Mouse (Mus musculus): ENCODE data around the gene Lrig1. TPM values are rescaled to one million over a fixed set of nuclear protein-coding genes. Genes with fewer than 3 reads are reported as not detected.
A peak's percentile ranks its signal among the peaks of the same experiment; 100 is the strongest.

Gene Lrig1
- total RNA-seq, 2 experiments from 2014 or later: 28.0 to 30.5 TPM

DNA sequence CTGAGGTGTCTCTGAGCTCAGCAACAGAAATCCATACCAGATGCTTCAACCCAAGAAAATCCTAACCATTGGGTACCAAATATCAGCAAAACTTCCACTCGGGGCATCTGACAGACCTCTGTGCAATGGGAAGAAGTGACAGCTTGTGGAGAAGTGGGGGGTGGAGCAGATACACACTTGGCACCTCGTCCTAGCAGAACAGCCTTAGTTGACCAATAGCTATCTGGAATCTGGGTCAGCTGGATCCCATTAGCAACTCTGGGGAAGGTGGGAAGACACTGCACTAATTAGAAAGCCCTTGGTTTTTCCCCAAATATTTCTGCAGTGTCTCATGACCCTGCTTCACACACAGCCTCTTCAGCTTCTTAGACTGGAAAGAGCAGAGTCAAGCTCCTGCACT is 73.2 kb downstream of the Lrig1 start:
- DNase-seq (ENCODE audit: extremely low spot score in 1 of 2, low spot score in 1 of 2): no peak

DNA sequence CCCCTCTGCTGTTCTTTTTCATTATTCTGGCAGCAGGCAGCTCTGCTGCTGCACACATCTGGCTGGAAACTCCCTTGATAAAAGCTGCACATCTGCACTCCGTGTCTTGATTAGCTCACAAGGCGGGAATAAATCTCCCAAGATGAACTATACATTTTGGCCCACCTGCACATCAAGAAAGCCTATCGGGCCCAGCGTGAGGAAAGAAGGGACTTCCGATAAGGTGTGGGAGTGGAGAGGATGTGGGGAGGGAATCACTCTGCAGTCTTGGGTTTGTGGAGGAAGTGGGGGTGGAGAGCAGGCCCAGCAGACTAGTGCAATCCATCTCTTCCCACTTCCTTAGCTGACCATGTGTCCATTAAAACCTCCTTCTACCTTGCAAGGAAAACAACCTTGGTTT is 74.1 kb downstream of the Lrig1 start:
- DNase-seq (ENCODE audit: extremely low spot score in 1 of 2, low spot score in 1 of 2): no peak

DNA sequence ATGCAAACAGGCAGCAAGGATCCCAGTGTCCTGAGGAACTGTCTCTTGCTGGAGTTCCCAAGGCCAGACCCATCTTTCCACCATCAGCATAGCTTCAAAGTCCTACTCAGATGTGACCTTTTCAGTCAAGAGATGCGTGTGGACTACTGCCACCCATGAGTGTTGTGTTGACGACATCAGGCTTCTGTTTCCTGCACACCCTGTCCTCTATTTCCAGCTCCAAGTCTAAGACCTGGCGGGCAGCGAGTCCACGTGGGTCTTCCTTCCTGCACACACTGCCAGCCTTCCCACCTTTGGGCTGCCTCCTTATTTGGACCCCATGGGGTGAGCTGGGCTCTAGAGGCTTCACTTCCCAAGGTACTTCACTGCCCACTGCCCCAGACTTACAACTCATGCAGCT is 75.4 kb downstream of the Lrig1 start:
- no peak for DNase-seq (ENCODE audit: extremely low spot score in 1 of 2, low spot score in 1 of 2)

DNA sequence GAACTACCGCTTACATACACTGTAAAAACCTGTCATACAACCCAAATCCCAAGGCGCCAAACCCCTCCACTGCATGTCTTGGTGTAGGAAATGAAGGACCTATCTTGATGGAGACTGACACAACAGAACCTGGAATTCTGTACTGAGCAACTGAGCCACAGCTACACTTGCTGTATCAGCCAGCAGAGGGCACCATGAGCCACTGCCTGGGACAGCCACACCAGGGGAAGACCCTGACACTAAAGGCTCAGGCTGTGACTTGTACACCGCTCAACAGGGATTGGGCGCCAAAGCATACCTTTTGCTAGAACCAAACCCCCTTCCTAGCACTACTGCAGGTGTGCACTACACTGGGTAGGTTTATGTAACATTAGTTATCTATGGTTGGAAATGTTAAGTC is 77.0 kb downstream of the Lrig1 start:
- peak; percentile 33 to 78 for DNase-seq (ENCODE audit: extremely low spot score in 1 of 2, low spot score in 1 of 2)

DNA sequence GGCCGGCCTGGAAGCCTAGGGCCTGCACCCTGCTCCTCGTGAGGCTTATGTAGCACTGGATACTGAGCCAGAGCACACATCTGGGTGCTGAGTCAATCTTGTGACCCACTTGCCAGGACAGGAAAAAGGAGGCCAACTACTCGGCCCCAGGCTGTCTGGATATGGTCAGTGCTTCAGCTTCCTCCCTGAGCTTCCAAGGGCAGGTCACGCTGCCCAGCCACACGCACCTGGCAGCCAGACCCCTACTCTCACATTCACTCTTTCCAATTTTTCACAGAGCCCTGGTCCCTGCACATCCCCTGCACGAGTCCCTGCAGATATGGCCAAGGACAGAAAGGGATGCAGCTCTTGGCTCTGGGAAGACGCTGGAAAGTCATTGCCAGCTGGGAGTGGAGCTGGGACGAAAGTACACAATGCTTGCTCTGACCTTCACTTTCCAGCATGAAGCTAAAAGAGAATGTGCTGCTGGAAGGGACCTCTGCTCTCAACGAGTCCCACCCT is 79.1 kb downstream of the Lrig1 start:
- no peak for DNase-seq (ENCODE audit: extremely low spot score in 1 of 2, low spot score in 1 of 2)

DNA sequence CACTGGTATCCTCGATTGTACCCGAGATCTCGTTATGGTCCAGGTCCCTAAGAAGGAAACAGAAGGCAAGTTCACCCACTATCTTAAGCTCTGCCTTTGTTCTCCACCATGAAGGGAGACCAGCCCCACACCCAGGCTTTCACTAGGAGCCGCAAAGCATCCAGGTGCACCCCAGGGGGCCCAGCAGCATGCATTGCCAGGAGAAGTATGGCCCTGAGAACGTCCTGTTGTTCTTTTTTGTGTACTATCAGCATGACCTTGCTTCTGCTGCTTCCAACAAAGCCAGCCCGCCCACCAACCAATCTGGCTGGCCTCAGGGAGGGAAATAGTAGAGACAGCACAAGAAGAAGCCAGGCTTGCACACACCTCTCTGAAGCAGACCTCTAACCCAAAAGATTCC is 79.7 kb downstream of the Lrig1 start:
- DNase-seq (ENCODE audit: extremely low spot score in 1 of 2, low spot score in 1 of 2): no peak

DNA sequence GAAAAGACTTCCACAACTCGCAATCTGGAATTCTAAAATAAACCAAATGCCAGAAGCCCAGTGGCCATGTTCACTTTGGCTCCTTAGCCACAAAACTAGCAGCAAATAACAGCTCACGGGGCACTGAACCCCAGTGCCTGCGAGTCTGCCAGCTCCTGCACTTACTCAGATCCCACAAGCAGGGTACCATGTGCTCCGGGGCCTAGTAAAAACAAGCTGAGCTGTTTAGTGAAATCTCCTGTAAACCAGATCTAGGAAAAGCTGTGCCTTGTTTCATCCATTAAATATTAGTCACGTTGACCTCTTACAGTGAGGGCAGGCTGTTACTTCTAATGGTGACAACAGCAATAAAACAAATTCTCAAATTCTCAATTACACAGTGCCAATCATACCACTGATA is 81.3 kb downstream of the Lrig1 start:
- DNase-seq (ENCODE audit: extremely low spot score in 1 of 2, low spot score in 1 of 2): no peak

DNA sequence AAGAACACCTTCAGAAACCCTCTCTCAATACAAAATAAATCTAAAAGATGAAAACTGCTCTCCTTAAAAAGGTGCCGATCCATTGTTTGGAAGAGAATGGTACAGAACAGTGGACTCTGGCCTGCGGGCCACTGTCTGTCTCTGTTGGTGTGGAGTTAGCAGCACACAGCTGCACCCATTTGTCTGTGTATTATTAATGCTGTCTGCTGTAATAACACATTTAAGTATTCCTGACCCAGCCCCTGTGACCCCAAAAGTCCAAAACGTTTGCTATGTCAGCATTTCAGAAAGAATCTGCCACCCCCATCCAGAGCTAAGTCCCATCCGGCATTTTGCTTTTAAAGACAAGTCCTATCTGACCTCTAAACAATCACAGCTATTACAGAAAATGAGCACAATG is 84.0 kb downstream of the Lrig1 start:
- no peak for DNase-seq (ENCODE audit: extremely low spot score in 1 of 2, low spot score in 1 of 2)

DNA sequence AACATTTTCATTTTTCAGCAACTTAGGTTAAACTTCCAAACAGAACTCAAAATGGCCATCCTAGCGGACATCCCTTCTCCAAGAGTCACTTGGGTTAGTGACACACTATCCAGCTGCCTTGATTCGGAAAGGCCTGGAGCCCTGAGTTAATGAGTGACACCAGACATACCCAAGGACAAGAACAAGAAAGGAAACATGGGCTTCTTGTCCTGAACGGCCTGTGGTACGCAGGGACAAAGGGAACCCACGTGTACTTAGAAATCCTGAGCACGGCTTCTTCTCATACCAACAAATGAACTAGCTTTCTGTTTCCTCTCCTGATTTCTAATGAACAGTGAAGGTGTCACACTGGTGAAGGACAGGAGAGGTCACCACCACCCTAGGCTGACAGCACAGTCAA is 85.6 kb downstream of the Lrig1 start:
- no peak for DNase-seq (ENCODE audit: extremely low spot score in 1 of 2, low spot score in 1 of 2)

DNA sequence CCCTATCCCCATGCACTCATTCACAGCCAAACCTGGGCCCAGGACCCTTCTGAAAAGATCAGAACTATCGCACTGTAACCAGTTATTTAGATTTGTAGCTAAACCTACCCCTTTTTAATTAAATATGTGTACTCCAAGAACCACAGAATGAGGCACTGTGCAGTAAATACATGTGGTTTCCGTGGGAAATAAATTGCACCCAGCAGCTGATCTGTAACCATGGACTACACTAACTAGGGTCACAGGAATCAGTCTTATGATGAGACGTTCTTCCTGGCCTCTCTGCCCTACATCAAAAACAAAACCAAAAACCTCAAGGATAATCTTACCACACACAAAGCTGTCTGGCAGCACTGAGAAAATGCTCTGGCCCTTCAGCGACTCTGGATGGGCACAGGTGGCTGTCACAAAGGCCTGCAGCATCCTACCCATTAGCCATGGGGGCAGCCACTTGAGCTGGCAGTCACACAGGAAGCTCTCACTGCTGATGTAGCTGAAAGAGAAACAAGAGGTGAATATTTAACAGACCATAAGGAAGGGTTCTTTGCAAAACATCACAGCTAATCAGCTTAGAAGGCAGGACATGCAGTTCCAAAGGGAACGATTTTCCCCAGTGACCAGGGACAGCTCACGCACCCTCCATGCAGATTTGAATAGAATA is 86.6 kb downstream of the Lrig1 start:
- DNase-seq (ENCODE audit: extremely low spot score in 1 of 2, low spot score in 1 of 2): no peak

DNA sequence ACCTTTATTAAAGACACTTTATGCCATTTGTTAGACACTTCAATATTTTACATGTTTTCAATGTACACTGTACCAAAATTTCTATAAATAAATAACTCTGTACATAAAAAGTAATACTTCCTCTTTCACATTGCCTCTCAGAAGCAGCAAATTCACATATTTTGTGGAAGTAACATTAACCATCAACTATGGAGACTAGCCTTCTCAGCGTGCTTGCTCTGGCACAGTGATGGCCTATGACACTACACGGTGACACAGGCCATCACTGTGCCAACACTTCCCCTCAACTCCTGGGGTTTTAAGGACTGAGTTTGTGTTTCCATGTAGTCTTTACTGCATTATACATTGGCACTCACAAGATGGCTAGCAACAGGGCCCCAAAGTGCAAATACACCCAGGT is 95.4 kb downstream of the Lrig1 start:
- DNase-seq (ENCODE audit: extremely low spot score in 1 of 2, low spot score in 1 of 2): no peak

DNA sequence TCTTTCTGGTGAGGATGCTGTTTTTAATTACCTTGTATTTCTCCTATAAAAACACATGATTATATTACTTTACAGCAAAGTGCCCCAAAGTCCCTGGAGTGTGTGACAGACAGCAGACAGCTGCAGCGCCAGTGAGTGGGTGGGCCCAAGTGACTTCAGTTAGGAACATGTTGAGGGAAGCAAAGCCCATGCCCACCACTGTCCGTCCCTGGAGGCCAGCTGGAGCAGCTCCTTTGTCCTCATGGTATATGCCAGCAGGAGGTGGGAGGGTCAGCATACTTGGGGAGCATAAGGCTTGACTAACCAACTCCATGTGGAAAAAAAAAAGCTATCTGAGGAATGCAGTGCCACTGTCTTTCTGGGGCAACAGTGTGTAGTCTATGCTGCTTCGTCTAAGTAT is 95.9 kb downstream of the Lrig1 start:
- DNase-seq (ENCODE audit: extremely low spot score in 1 of 2, low spot score in 1 of 2): no peak

DNA sequence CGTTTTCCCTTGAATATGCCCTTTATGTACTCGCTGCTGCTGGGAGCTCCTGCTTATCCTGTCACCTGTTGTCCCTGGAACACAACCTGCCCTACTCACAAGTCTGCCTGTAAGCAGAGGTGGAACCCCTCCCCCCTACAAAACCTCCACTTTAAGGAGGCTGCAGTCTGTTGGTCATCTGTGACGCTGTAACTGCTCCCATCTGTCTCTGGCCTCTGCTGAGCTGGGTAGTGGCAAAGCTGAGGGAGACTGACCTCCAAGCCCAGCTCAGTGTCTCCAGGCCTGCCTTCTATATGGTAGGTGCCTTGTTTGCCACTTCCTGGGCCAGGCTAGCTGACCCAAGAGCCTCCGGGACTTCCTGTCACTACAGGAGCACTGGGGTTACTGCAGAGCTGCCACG is 98.1 kb downstream of the Lrig1 start:
- DNase-seq (ENCODE audit: extremely low spot score in 1 of 2, low spot score in 1 of 2): no peak

DNA sequence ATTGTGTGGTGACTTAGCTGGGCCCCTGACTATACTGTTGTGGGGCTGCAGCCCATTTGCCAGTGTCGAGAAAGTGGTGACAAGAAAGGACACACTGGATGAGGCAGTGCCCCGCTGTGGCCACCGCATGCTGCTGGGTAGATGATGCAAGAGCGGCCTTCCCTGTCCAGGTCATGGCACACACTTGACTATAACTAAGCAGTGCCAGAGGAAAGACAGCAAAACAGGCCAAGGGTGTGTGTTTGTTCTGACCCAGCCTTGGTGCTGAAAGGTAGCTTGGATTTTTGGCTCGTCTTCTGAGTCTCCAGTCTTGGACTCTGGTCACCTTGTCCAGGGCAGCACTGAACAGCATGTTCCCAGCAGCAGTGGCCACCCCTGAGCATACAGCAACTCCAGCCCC is 98.9 kb downstream of the Lrig1 start:
- no peak for DNase-seq (ENCODE audit: extremely low spot score in 1 of 2, low spot score in 1 of 2)

DNA sequence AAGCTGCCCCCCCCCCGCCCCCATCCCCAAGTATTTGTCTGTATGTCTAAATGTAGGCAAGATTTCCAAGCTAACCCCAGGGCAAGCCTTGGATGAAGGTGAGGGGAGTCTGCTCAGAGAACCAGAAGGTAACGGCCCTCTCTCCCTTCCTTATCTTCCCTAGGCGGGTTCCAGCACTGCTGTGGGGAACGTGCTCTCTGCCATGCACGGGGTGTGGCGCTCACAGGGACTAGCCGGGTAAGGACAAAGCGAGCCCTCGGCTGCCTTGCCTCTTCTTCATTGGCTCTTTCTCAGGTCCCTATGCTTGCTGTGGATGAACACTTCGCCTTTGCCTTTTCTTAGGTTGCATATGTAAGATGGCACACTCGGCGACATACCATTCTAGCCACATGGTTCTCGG is 100.9 kb downstream of the Lrig1 start:
- no peak for DNase-seq (ENCODE audit: extremely low spot score in 1 of 2, low spot score in 1 of 2)

DNA sequence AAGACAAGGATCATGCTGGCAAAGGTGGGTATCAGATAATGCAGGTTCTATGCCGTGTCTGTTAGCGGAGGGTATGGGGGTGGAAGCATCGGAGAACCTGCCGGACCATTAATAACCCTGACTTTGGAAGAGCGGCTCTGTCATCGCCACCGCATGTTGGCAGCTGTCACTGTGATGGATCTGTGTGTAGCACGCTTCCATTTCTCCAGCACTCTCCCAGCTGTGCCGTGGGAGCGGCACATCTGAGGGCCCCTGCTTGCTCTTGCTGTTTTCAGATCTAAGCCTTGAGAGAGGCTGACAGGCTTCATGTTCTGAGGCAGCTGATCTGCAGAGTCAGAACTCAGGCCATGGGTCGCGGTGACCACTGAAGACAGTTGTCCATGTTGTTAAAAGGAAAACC is 101.5 kb downstream of the Lrig1 start:
- DNase-seq (ENCODE audit: extremely low spot score in 1 of 2, low spot score in 1 of 2): no peak

DNA sequence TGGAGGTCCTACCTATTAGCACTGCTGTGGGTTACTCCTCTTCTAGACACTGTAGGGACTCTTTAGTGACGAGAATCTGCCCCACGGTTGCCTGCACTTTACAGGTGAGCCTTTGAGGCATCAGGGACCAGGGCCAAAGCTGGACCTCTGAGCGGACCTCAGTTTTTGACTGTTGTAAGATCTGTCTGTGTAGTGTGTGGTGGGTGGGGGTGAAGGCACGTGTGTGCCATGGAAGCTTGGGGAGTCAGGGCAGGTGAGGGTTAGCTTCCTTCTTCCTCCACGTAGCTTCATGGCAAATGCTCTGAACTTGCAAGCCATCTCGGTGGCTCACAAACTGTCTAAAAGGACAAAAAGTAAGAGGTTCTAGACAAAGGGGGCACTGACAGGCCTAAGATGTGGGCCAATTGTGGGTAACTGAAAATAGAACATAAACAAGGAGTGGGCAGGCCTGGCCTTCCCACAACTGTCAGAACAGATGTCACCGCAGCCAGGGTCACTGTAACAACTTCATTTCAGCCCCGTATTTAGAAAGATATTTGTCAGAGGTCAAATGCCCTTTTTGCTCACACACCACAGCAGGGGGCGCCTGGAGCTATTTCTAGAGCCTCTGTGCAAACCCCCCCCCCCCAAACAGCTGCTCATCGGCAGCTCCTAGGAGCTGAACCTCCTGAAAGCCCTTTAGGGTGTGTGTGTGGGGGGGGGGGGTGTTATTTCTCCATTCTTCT is 103.0 kb downstream of the Lrig1 start:
- no peak for DNase-seq (ENCODE audit: extremely low spot score in 1 of 2, low spot score in 1 of 2)

DNA sequence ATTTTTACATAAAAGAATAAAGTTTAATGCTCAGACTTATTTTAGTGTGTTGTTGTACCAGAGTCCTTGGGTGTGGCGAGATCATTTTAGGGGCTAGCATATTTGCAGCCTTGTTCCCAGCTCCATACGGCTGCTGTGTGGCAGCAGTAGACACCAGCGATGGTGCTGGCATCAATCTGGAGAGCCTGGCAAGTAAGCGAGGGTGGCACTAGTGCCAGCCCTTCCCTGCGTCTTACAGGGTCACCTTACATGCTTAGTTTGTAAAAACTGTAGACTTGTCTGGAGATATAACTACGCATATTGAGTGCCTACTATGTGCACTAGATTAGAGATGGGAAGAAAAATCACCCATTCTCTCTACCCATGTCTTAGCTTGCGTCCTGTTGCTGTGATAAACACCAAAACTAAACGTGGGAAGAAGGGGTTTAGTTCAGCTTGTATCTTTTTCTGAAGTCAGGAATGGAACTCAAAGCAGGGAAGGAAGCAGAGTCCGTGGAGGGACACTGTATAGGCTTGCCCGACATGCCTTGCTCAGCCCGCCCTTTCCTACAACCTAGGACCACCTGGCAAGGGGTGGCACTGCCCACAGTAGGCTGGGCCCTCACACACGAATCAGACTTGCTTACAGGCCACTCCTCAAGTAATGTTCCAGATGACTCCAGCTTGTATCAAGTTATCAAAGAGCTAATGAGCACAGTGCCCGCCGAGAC is 103.8 kb downstream of the Lrig1 start:
- no peak for DNase-seq (ENCODE audit: extremely low spot score in 1 of 2, low spot score in 1 of 2)

DNA sequence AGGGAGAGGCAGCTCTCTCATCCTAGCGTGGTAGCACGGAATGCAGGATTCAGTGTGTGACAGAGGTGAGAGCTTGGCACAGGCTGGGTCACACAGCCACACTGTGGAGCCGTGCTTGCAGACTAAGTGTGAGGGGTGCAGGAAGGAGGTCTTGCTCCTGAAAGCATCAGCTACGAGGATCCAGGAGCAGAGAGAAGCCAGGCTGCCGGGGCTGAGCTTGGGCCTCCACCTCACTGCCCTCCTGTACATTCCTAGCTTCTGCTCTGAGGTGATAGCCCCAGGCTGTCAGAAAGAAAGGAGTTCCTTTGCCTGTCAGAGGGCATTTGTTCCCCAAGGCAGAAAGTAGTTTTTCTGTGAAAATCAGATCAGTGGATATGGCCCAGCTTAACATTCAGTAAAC is 104.8 kb downstream of the Lrig1 start:
- DNase-seq (ENCODE audit: extremely low spot score in 1 of 2, low spot score in 1 of 2): no peak

DNA sequence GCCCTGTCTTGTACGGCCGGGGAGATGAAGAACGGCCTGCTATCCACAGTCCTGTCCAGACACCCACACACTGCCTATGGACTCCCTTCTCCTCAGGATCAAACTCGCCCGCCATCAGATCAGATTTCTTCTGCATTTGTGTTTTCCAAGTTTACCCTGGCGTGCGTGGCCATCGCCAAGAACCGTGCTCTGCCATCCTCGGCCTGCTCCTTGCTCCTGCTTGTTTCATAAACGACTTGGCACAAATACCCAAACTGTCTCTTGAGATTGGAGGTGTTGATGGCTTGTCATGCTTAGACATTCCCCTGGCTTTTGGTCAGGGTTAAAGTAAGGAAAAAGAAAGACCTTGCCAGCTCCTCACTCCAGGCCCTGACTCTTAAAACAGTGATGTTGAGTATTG is 105.2 kb downstream of the Lrig1 start:
- DNase-seq (ENCODE audit: extremely low spot score in 1 of 2, low spot score in 1 of 2): no peak

DNA sequence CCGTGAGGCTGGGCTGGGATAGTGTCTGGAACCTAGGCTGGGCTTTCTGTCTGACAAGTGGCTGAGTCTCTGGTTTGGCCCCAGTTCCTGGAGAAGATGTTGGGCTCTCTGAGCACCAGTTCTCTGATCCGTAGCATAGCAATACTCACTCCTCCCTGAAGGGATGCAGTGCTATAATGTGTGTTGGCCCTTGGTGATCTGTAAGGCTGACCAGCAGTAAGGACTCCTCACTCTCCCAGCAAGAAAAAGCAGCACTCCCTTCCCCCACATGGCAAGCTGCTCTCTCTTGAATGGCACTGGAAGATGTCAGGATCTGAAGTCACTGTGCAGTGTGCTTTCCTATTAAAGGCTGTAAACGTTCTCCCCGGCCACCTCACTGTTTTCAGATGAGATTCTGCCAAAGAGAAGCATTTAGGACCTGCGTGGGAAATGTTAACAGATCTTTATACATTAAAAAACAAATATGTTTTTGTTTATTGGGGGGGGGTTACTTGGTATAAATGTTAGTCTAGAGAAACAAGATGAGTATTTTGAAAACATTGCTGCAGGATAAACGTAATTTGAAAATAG is 105.8 kb downstream of the Lrig1 start:
- DNase-seq (ENCODE audit: extremely low spot score in 1 of 2, low spot score in 1 of 2): peak in 1 of 2 experiments; percentile 2

All from layer of hippocampus, postnatal 25 days (tissue).